Mouse (Mus musculus): ENCODE results near the gene Glud1. TPM values are rescaled to one million over a fixed set of nuclear protein-coding genes. Genes with fewer than 3 reads are reported as not detected.

Glud1 gene
- polyA plus RNA-seq, 1 experiment from 2014 or later: 68.7 TPM

Other genes with a start within 250 kb of the Glud1 start
- gene Anxa8, start 224.7 kb upstream of the Glud1 start, polyA plus RNA-seq (2015; fragmentation: Nextera tagmentation; extraction: Ambion mirVana): 6.2 and 7.5 TPM in 2 replicates
- 0.28 TPM in 1 of 2 replicates, not detected in the other for gene A630023A22Rik, start 208.0 kb upstream of the Glud1 start, polyA plus RNA-seq (2015; fragmentation: Nextera tagmentation; extraction: Ambion mirVana)
- 0.09 and 0.13 TPM in 2 replicates for gene Npy4r, start 158.2 kb upstream of the Glud1 start, polyA plus RNA-seq (2015; fragmentation: Nextera tagmentation; extraction: Ambion mirVana)
- 0.30 and 0.57 TPM in 2 replicates for gene Gprin2, start 109.1 kb upstream of the Glud1 start, polyA plus RNA-seq (2015; fragmentation: Nextera tagmentation; extraction: Ambion mirVana)
- 0.66 and 0.72 TPM in 2 replicates for gene Syt15, start 91.1 kb upstream of the Glud1 start, polyA plus RNA-seq (2015; fragmentation: Nextera tagmentation; extraction: Ambion mirVana)
- gene Shld2, start 234 bp upstream of the Glud1 start, polyA plus RNA-seq (2015; fragmentation: Nextera tagmentation; extraction: Ambion mirVana): 10.1 and 12.6 TPM in 2 replicates
- gene Fam25c, start 44.7 kb downstream of the Glud1 start, polyA plus RNA-seq (2015; fragmentation: Nextera tagmentation; extraction: Ambion mirVana): not detected in 2 replicates
- gene Sncg, start 64.1 kb downstream of the Glud1 start, polyA plus RNA-seq (2015; fragmentation: Nextera tagmentation; extraction: Ambion mirVana): 6.2 and 7.5 TPM in 2 replicates
- gene Mmrn2, start 64.7 kb downstream of the Glud1 start, polyA plus RNA-seq (2015; fragmentation: Nextera tagmentation; extraction: Ambion mirVana): 12.7 and 14.3 TPM in 2 replicates
- 39.1 and 39.2 TPM in 2 replicates for gene Bmpr1a, start 192.6 kb downstream of the Glud1 start, polyA plus RNA-seq (2015; fragmentation: Nextera tagmentation; extraction: Ambion mirVana)
- not detected in 2 replicates for gene 9230112D13Rik, start 212.1 kb downstream of the Glud1 start, polyA plus RNA-seq (2015; fragmentation: Nextera tagmentation; extraction: Ambion mirVana)